Mouse (Mus musculus) cerebral cortex, adult 2 months (tissue): ENCODE results near the gene Myo15b.

Experiments
- WGBS: fragments of 180-500 bp; shearing (Covaris S2); methylation state at CpG from one replicate; pipeline ENCODE4 v1.1.7; 2018; 5-methylcytosine and 5-hydroxymethylcytosine counted together

The Myo15b gene

DNA sequence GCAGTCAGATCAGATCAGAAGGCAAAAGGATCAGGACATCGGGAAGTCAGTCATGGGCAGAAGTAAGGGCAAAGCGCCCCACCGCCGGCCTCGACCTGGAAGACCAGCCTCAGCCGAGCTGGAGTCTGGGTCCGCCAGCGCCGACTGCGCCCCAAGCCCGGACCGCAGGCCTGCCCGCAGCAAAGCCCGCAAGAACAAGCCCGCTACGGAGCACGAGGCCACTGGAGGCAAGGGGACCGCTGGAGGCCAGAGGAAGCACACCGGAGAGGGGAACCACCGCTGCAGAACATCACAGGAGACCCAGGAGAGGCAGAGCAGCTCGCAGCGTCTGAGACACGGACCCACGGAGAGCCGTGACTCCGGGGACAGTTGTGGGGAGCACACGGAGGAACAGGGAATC, at the start of gene Myo15b:
Gene Myo15b (plus strand): TSS at position 53 of the 400 bp plus-strand sequence.
- WGBS: 23% methylated on average over 27 of the region's 27 CpGs

DNA sequence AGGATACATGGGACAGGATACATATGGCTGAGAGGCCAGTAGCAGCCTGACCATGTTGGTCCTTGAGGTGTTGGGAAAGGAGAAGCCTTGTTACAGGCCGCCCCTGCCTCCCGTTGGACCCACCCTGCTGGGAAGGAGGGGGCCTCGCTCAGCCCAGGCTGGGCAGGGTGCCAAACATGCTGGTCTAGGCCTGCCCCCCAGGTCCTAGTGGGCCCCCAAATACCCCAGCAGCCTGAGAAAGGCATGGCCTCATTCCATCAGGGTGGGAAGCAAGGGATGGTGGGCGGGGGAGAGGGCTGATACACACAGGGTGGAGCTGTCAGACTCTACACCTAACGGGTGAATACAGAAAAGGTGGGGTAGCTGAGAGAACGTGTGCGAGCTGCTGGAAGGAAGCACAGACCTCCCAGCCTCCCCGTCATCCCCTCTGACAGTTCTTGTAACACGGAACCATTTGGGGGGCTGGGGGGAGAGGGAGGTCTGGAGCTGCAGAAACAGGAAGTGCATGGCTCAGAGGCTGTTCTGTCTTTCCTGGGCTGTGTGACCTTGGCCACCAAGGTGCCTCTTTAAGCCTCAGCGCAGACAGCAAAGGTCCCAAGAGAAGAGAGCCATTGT, 49.4 kb upstream of the Myo15b start:
- 46% methylated on average over 10 of the region's 10 CpGs for WGBS

DNA sequence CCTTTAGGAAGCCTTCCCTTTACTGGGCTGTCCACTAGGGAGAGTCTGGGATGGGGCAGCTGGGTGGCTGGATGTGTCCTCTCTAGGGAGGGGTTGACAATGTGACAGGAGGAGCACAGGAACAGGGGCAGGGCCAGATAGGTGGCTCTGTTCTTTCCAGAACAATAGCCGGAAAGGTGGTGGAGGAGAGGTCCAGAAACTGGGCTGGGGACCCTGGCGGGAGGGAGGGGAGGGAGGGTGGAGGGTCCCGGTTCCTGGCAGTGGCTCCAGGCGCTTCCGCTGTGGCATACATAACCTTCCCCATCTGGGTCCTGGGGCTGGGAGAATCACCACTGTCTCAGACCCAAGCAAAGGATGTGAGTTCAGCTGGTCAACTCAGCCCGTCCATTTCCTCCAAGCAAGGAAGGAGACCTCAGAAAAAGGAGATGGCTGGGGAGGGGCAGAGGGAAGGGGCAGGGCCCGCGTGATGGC, 48.9 kb upstream of the Myo15b start:
- 52% methylated on average over 8 of the region's 8 CpGs for WGBS

GRCm38 (mm10) chr11:115810377-115810776, 47.8 kb upstream of the Myo15b start:
- 64% methylated on average over 14 of the region's 14 CpGs for WGBS

DNA sequence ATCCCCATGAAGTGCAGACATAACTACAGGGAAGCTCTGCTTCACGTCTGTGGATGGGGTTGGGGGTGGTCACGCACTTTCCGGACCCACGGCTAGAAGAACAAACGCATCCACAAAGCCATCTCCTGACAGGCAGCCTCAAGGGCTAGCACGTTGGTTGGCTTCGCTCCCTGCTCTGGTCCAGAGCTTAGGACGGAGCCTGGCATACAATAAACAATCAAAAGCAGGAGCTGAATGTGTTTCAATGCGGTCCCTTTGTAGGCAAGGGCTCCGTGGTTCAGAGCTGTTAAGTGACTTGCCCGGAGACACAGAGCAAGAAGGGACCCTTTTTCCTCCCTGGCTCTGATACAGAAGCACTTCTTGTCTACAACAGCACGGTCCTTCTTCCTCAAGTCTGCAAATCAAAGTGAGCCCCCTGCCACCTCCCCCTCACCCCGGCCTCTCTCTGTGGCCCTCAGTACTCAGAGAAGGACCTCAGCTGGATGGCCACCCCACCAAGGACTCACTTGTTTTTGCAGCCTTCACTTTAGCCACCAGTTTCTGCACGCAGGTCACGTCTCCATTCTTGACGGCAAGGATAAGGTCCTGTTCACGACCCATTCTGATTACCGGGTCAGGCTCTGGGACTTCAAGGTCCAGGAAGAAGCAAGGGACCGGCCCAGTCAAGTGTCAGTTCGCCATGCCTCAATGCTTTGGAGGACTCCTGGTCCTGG, 46.7 kb upstream of the Myo15b start:
- 60% methylated on average over 20 of the region's 20 CpGs for WGBS

- WGBS: 42% methylated on average over 7 of the region's 7 CpGs
Observed at GRCm38 (mm10) chr11:115812095-115812494, 46.1 kb upstream of the Myo15b start.

DNA sequence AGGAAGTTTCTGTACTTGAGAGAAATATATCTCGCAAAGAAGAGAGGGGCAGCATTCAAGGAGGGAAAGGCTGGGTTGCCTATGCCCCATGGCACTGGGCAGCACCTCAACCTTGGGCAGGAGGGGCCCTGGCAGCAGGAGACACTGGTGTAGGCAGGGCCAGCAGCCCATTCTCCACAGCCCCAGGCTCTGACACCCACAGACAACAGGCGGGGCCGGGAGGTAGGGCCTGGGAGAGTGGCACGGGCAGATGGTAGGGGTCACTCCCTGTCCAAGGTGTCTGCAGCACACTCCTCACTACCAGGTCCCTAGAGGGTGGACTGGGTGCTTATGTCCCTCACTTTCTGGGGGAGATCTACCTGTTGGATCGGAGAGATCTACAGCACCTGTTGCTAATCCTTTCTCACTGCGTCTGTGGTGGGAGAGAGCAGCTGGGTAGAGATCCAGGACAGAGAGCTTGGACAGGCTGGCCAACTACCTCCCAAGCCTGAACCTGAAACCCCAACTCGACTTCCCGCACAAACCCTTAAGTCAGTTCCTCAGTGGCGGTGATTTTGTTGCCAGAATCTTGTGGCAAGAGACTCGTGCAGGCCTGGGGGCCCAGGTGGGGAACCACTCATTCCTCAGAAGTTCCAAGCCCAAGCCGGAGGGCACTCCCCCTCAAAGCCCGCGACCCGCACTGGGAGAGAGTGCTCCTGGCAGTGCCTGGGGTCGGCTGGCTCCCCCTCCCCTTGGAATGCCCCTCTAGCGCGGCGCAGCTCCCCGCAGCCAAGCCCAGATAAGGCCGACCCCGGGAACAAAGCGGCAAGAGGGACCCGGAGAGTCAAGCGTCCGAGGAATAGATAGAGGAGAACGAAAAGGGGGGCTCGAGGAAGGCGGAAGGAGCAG, 45.4 kb upstream of the Myo15b start:
- WGBS: 6% methylated on average over 28 of the region's 28 CpGs

GRCm38 (mm10) chr11:115813507-115814296, 44.5 kb upstream of the Myo15b start, which contains the start of gene Caskin2:
TSS of gene Caskin2 (minus strand) at chr11:115813639.
- under 1% methylated on average over 42 of the region's 44 CpGs for WGBS

DNA sequence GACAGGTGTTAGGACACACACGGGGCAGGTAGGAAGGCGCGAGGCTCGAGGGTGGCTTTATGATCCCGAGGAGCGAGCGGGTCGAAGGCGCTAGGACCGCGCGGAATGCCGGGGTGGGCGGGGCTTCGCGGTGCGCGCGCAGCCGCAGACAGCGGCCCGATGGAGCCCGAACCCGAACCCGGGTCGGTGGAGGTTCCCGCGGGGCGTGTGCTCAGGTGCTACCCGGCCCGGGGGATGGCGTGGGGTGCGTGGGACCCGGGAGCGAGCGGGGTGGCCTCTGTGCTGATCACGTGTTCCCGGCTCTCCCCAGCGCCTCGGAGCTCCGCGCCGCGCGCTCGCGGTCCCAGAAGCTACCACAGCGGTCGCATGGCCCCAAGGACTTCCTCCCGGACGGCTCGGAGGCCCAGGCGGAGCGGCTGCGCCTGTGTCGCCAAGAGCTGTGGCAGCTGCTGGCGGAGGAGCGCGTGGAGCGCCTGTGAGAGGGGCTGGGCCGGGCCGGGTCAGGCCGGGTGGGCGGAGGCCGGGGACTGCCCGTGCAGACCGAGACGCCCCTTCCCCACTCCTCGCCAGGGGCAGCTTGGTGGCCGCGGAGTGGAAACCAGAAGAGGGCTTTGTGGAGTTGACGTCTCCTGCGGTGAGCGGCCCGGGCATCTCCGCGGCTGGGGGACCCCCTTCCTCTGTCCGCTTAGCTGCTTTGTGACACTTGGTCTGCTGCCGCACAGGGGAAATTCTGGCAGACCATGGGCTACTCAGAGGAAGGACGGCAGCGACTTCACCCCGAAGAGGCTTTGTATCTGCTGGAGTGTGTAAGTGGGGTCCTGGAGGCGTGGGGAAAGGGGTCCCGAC, 43.4 kb upstream of the Myo15b start, which contains the start of gene Tsen54:
Gene Tsen54 (plus strand): TSS at position 120 of the 846 bp plus-strand sequence.
- 1% methylated on average over 84 of the region's 84 CpGs for WGBS

GRCm38 (mm10) chr11:115817331-115817730, 40.9 kb upstream of the Myo15b start:
- 85% methylated on average over 5 of the region's 5 CpGs for WGBS

DNA sequence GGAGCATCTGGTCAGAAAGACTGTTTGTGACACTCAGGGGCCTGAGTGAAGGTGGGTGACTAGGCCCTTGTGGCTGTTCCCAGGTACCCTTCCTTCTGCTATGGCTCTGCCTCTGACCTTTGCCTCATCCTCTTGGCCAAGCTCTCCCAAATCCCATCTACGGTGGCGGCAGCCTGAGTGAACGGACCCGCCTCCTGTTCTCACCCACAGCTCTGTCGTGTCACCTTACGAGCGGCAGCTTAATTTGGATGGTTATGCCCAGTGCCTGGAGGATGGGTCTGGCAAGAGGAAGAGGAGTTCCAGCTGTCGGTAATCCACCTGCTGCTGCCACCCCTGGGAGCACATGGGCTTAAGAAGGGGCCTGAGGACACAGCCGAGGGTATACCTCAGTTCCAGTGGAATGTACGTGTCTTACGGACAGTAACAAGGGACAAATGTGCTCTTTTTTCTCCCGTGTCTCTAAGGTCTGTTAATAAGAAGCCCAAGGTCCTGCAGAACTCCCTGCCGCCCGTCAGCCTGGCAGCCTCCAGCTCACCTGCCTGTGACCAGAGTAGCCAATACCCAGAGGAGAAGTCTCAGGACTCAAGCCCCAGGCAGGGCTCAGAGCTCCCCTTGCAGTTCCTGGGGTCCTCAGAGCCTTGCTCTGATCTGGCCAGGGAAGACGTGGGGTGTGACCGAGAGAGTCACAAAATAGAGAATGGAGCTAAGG, 38.1 kb upstream of the Myo15b start:
- 82% methylated on average over 16 of the region's 16 CpGs for WGBS

DNA sequence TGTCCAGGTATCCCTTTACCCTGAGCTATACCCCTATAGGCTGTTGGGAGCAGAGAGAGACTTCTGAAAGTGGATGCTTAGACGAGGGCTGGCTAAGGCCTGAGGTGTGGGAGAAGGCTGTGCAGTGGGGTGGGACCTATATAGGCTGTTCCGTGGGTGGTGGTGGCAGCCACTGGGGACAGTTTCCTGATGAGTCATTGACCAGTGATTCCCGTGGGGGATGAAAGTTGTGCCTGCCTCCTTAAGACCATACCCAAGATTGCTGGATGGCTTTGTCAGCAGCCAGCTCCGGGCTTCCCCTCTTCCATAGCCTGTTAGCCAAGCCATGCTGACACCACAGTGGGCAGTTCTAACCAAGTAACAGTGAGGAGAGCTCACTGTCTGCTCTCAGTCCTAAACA, 37.2 kb upstream of the Myo15b start:
- WGBS: 43% methylated on average over 4 of the region's 4 CpGs

GRCm38 (mm10) chr11:115823774-115824740, 34.1 kb upstream of the Myo15b start, which contains the start of gene Llgl2:
TSS of gene Llgl2 (plus strand) at chr11:115824049.
- 2% methylated on average over 87 of the region's 87 CpGs for WGBS

- 38% methylated on average over 11 of the region's 11 CpGs for WGBS
Observed at GRCm38 (mm10) chr11:115824813-115825212, 33.4 kb upstream of the Myo15b start.

DNA sequence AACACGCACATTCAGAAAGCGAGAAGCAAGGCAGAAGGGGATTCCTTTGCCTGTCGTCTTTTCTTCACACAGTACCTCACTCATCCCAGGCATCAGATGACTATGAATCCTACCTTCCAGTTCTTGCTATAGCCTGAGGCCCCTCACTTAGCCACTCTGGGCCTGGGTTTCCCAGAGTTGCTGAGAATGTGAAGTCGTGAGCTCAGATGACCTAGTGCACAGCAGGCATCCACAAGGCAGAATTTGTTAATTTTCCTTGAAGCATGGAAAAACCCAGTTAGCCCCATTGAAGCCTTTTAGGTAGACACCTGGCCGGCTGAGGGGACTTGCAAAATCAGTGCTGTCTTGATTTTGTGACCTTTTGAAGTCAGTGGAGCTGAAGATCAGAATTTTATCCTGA, 31.7 kb upstream of the Myo15b start:
- WGBS: 78% methylated on average over 5 of the region's 5 CpGs

DNA sequence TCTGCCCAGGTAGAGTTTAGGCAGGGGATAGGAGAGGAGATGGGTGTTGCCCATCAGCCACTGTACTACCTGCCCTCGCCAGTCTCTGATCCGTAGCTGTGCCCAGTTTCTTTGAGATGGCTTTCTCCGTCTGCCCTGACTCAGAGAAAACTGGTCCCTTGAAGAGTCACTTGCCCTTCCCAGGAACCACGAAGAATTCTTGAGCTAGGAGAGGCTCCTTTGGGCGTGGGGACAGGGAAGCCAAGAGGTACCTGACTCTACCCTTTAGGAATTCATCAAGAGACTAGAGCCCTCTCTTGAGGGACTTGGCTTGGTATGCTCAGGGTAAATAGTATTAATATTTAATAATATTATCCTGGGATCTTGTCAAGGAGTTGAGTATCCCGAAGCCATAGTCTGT, 30.6 kb upstream of the Myo15b start:
- 93% methylated on average over 6 of the region's 6 CpGs for WGBS

- WGBS: 78% methylated on average over 4 of the region's 4 CpGs
Observed at GRCm38 (mm10) chr11:115829036-115829435, 29.2 kb upstream of the Myo15b start.

DNA sequence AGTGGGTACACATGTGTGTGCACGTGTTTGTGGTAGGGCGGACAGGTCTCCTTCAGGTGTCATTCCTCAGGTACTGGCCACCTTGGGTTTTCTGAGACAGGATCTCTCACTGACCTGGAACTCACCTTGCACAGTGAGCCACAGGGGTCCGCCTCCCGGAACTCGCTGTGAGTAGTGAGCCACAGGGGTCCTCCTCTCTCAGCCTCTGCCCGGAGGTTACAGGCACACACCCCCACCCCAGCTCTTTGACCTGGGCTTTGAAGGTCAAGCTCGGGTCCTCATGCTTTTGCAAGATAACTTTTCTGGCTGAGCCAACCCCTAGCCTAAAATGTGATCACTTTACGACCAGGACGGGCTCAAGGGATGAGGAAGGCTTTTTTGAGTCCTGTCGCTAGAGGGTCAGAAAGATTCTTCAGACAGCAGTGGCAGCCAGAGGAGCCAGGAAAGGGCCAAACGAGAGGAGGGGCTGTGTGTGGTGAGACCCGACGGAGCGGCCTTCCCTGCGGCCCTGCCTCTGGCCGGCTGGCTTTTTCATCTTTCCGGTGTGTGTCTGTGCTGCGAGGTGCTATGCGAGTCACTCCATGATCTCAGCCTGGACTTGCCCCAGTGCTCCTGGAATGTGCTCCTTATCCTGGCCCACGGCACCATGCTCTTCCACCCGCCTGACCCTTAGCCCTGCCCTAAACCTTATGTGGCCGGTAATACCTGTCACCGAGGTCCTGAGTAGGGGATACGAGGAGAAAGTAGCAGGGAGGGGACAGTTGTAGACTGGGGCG, 27.5 kb upstream of the Myo15b start:
- 50% methylated on average over 25 of the region's 25 CpGs for WGBS
